18 mouse cellular contexts compared by ENCODE assay signal in genomic region chr13:31720731-31721130, GRCm38 (mm10).
A peak's percentile ranks its signal among the peaks of the same experiment; 100 is the strongest.
DNase-seq lines count a peak whose midpoint lies in the region; ATAC-seq and TF ChIP-seq lines count a peak whose summit lies in the region.
"Had no signal": no experiment of that assay in that cellular context is flagged by ENCODE, and none has a peak within 500 bp of the region (broad histone marks: within the 10 kb centered on the region; RNA-seq: fewer than 3 reads in every experiment).

No protein-coding gene starts in this region.

- H3K36me3 ChIP-seq in heart, embryonic 11.5 days (ENCODE audit: control insufficient read depth, insufficient read depth, low read length): no peaks in the 10 kb centered on the region
- H3K36me3 ChIP-seq in midbrain, embryonic 11.5 days (ENCODE audit: control insufficient read depth, insufficient read depth, low read length): no peaks in the 10 kb centered on the region
- no peaks in the 10 kb centered on the region for H3K36me3 ChIP-seq in midbrain, postnatal 0 days (ENCODE audit: insufficient read depth, low read length)
- H3K36me3 ChIP-seq: G1E had no signal

- H3K4me1 ChIP-seq in heart, embryonic 11.5 days (ENCODE audit: control insufficient read depth, insufficient read depth, low read length): no peaks in the 10 kb centered on the region
- H3K4me1 ChIP-seq in midbrain, embryonic 11.5 days (ENCODE audit: control insufficient read depth, insufficient read depth, low read length): no peaks in the 10 kb centered on the region
- H3K4me1 ChIP-seq in midbrain, postnatal 0 days (ENCODE audit: insufficient read depth, low read length): no peaks in the 10 kb centered on the region

- no peaks in the 10 kb centered on the region for H3K9me3 ChIP-seq in heart, embryonic 11.5 days (replicated peaks; ENCODE audit: control insufficient read depth, low read length)
- H3K9me3 ChIP-seq in midbrain, embryonic 11.5 days (ENCODE audit: control insufficient read depth, low read length): no peaks in the 10 kb centered on the region
- no peaks in the 10 kb centered on the region for H3K9me3 ChIP-seq in midbrain, postnatal 0 days (ENCODE audit: low read length)
- H3K9me3 ChIP-seq: G1E had no signal

- no peak for TF ChIP-seq CTCF in midbrain, postnatal 0 days (IDR thresholded peaks at IDR 0.05)

- no peak overlapping the region for H3K4me2 ChIP-seq in heart, embryonic 11.5 days
- no peak overlapping the region for H3K4me2 ChIP-seq in midbrain, embryonic 11.5 days
- H3K4me2 ChIP-seq in midbrain, postnatal 0 days (ENCODE audit: low read depth, low read length, poor library complexity, severe bottlenecking): no peak overlapping the region

- no peak overlapping the region for H3K27ac ChIP-seq in heart, embryonic 11.5 days (ENCODE audit: low read depth, low read length)
- no peak overlapping the region for H3K27ac ChIP-seq in midbrain, embryonic 11.5 days (ENCODE audit: low read depth, low read length)
- H3K27ac ChIP-seq in midbrain, postnatal 0 days (ENCODE audit: low read depth, low read length): no peak overlapping the region

- H3K9ac ChIP-seq in heart, embryonic 11.5 days (ENCODE audit: low read depth, low read length): no peak overlapping the region
- H3K9ac ChIP-seq in midbrain, embryonic 11.5 days (ENCODE audit: low read length): no peak overlapping the region
- H3K9ac ChIP-seq in midbrain, postnatal 0 days (replicated peaks; ENCODE audit: low read length, poor library complexity, severe bottlenecking): no peak overlapping the region

- H3K4me3 ChIP-seq in heart, embryonic 11.5 days (ENCODE audit: low read depth, low read length): no peak overlapping the region
- H3K4me3 ChIP-seq in midbrain, embryonic 11.5 days (ENCODE audit: low read depth, low read length): no peak overlapping the region
- no peak overlapping the region for H3K4me3 ChIP-seq in midbrain, postnatal 0 days (ENCODE audit: low read depth, low read length)

- ATAC-seq in heart, embryonic 11.5 days (replicated peaks; ENCODE audit: insufficient number of reproducible peaks, low FRiP score, low TSS enrichment): no peak
- ATAC-seq in midbrain, embryonic 11.5 days (ENCODE audit: low FRiP score): no peak
- no peak for ATAC-seq in midbrain, postnatal 0 days (ENCODE audit: low FRiP score)
- ATAC-seq: activated CD4-positive, CD25-positive, alpha-beta regulatory T cell, adult 4 months; CD4-positive, CD25-positive, alpha-beta regulatory T cell, adult 4 months; Patski had no signal

- 38% methylated on average over 2 of the region's 2 CpGs for WGBS in heart, embryonic 11.5 days (ENCODE audit: insufficient replicate concordance)
- 82% methylated on average over 2 of the region's 2 CpGs for WGBS in midbrain, embryonic 11.5 days
- WGBS in midbrain, postnatal 0 days: 76% methylated on average over 2 of the region's 2 CpGs

- H3K27me3 ChIP-seq in heart, embryonic 11.5 days (ENCODE audit: control insufficient read depth, insufficient read depth, low read length): no peaks in the 10 kb centered on the region
- no peaks in the 10 kb centered on the region for H3K27me3 ChIP-seq in midbrain, embryonic 11.5 days (ENCODE audit: control insufficient read depth, insufficient read depth, low read length)
- H3K27me3 ChIP-seq in midbrain, postnatal 0 days (ENCODE audit: insufficient read depth, low read length): no peaks in the 10 kb centered on the region

- DNase-seq in heart, adult 11 months: peak; percentile 74
- peak; percentile 70 for DNase-seq in midbrain, embryonic 11.5 days (ENCODE audit: low spot score, missing footprints)
- no peak for DNase-seq in midbrain, postnatal 0 days (ENCODE audit: low spot score)
- DNase-seq: adrenal gland, adult 2 months; adrenal gland, adult 8-10 months; adrenal gland, postnatal 10 days; adrenal gland, postnatal 14 days; adrenal gland, postnatal 25 days; adrenal gland, postnatal 36 days; B cell, adult 2 months; cerebellum, adult 11 months; cerebellum, adult 11-12 months; cerebellum, adult 18-20 months had no signal
